Mouse (Mus musculus): ENCODE data around the gene Gm6657.

DNA sequence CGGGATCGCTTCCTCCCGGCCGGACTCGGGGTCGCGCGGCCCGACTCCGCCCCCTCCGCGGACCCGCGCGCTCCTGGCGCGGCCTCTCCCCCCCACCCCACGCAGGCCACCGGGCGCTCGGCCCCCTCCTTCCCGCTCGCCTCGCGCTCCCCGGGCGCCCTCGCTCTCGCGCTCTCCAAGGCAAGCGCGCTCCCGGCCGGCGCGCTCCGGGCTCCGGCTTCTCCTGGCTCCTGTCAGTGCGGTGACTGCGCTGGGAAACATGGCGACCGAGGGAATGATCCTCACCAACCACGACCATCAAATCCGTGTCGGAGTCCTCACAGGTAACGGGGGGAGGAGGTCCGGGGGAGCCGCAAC is 32.5 kb downstream of the Gm6657 start:
- TF ChIP-seq POLR2A (IDR thresholded peaks at IDR 0.05; ENCODE audit: low read depth, low read length) (no peak), CTCF (conservative IDR thresholded peaks at IDR 0.05; ENCODE audit: insufficient read depth, insufficient read length, low read depth, low read length) (no peak)

Data from kidney, adult 2 months (tissue).